Mouse (Mus musculus): ENCODE data around the gene Golga2.

DNA sequence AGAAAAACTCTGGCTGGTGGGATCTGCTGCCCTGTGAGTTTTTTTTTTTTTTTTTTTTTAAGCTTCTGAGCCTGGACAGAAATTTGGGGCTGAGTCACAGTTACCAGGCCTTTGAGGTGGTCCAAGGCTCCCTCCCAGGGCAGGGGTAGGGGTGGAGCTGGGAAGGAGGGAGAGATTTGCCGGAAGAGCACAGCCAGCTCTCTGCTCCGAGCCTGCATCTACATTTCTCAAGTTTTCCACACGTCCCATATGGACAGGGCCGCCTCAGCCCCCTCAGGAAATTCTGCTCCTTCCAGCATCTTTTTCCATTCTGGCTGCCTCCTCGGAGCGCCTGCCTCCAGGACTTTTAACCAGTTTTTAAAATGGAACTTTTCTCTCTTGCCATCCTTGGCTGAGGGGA lies 42.3 kb downstream of the Golga2 start:
- TF ChIP-seq CTCF (IDR thresholded peaks at IDR 0.05; ENCODE audit: low read depth, low read length) (no peak), POLR2A (IDR thresholded peaks at IDR 0.05; ENCODE audit: insufficient read depth, low read length) (no peak)

Measured in ES-Bruce4 (cell line).